Mouse (Mus musculus) cortical plate, adult 2 months (tissue): Measurements from ENCODE around the gene Fam104a.

Experiments
- CTCF ChIP-seq: fragments of 200-500 bp; IDR thresholded peaks from 2 replicates; pipeline ENCODE4 v1.5.1; 2011; ENCODE audit warnings: mild to moderate bottlenecking, control low read depth, low read length; ENCODE audit not compliant: insufficient read depth; ENCODE audit errors: extremely low read depth
- POLR2A ChIP-seq: fragments of 200-500 bp; IDR thresholded peaks from 2 replicates; pipeline ENCODE4 v1.6.1; 2011; ENCODE audit warnings: mild to moderate bottlenecking, low read length, control low read depth; ENCODE audit not compliant: insufficient read depth; ENCODE audit errors: extremely low read depth

DNA sequence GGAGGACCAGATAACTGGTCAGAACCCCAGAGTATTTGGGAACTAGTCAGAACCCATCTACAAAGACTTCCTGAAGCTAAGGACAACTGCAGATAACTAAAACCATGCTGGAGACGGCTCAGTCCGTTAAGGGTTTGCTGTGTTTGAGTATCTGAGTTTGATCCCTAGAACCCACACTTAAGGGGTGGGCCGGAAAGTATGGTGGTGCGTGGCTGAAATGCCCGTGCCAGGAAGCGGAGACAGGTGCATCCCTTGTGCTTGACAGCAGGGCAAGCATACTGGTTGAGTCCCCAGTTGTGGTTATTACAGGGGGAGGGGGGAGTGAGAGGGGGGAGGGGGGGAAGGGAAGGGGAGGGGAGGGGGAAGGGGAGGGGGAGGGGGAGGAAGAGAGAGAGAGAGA lies 69.5 kb downstream of the Fam104a start:
- no peak for TF ChIP-seq CTCF
- TF ChIP-seq POLR2A, result no peak
